Mouse (Mus musculus) hindbrain, embryonic 12.5 days (tissue): ENCODE measurements around the gene Crhbp. TPM values are rescaled to one million over a fixed set of nuclear protein-coding genes. Genes with fewer than 3 reads are reported as not detected.

ENCODE experiments used
- ATAC-seq: fragments of 200-750 bp; cut with Nextera tagmentation; 2 replicates; pipeline ENCODE4 v1.8.0; 2017; ENCODE audit warnings: moderate TSS enrichment; ENCODE audit not compliant: low FRiP score
- H3K27ac ChIP-seq: fragments of 300-500 bp; sonication (generic); 2 replicates; pipeline ENCODE4 v1.5.1; 2016; ENCODE audit warnings: mild to moderate bottlenecking
- H3K27me3 ChIP-seq: fragments of 300-500 bp; sonication (generic); 2 replicates; pipeline ENCODE4 v1.6.1; 2016; ENCODE audit warnings: mild to moderate bottlenecking
- H3K36me3 ChIP-seq: fragments of 300-500 bp; sonication (generic); 2 replicates; pipeline ENCODE4 v1.6.1; 2016; ENCODE audit warnings: mild to moderate bottlenecking
- H3K4me1 ChIP-seq: fragments of 300-500 bp; sonication (generic); 2 replicates; pipeline ENCODE4 v1.6.1; 2016
- H3K4me2 ChIP-seq: fragments of 300-500 bp; sonication (generic); replicated peaks from 2 replicates; pipeline ENCODE4 v1.6.1; 2016; ENCODE audit warnings: mild to moderate bottlenecking
- H3K4me3 ChIP-seq: fragments of 300-500 bp; sonication (generic); 2 replicates; pipeline ENCODE4 v1.5.1; 2016; ENCODE audit warnings: mild to moderate bottlenecking
- H3K9ac ChIP-seq: fragments of 300-500 bp; sonication (generic); 2 replicates; pipeline ENCODE4 v1.6.1; 2016; ENCODE audit warnings: mild to moderate bottlenecking, moderate library complexity
- H3K9me3 ChIP-seq: fragments of 300-500 bp; sonication (generic); replicated peaks from 2 replicates; pipeline ENCODE4 v1.6.1; 2016; ENCODE audit warnings: mild to moderate bottlenecking
- WGBS: fragments of 180-500 bp; shearing (Covaris S2); methylation state at CpG from one replicate; pipeline ENCODE4 v1.1.7; 2016; 5-methylcytosine and 5-hydroxymethylcytosine counted together
- polyA plus RNA-seq: library from polyadenylated mRNA; unstranded; fragments of >200 nt; fragmentation: Nextera tagmentation; extraction: Ambion mirVana; gene quantifications from 2 replicates; pipeline ENCODE4 v1.2.1, GENCODE M21; 2016

Gene Crhbp
- polyA plus RNA-seq, 1 experiment from 2014 or later: 3.8 TPM

GRCm38 (mm10) chr13:95444291-95444690 lies 433 bp downstream of the Crhbp start:
- 8% methylated on average over 7 of the region's 7 CpGs for WGBS
- H3K27me3 ChIP-seq: peaks cover 38% of the 10 kb centered on the region
- no peak overlapping the region for H3K9ac ChIP-seq

DNA sequence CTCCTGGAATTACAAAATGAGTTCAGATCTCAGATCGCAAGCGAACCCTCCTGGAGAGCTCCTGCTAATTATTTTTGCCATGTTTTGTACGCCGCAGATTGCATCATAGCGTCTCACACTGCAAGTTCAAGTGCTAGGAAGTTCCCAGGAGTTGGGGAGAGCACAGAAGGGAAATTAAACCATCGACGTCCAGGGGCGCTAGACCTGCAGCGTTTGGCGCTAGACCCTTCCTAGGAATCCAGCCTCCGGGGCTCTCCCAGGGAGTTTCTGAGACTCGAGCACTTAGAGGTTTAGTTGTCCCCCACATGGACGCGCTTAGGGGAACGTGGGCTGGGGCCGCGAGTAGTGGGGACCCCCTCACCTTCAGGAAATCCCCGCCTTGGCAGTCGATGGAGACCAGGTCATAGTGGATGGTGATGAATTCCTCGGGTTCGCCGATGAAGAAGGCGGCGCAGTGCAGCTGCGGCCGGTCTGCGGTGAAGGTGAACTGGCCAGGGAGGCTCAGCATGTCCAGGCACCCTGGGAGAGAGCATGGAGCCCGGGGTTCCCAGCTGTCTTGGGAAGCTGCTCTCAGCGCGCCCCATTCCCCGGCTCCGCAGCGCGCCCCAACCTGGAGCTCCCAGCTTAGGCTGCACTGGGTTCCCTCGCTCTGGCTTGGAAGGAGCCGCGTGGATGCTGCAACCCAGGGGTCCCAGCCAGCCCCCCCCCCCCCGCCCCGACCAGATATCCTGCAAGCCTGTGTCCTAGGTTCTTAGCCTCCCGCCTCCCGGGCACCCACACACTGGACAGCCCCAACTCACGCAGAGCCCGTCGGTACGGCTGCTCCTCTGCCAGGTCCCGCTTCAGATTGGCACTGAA lies 1.1 kb downstream of the Crhbp start:
- H3K4me2 ChIP-seq: peak overlapping the region; percentile 78
- H3K27me3 ChIP-seq: peaks cover 38% of the 10 kb centered on the region
- H3K4me1 ChIP-seq: peaks cover 17% of the 10 kb centered on the region
- no peaks in the 10 kb centered on the region for H3K36me3 ChIP-seq
- WGBS: 2% methylated on average over 46 of the region's 46 CpGs
- ATAC-seq: peak; percentile 58
- H3K9ac ChIP-seq: peak overlapping the region; percentile 48
- no peaks in the 10 kb centered on the region for H3K9me3 ChIP-seq
- peak overlapping the region; percentile 38 for H3K4me3 ChIP-seq
- no peak overlapping the region for H3K27ac ChIP-seq

More at GRCm38 (mm10) chr13:95444291-95444690, 433 bp downstream of the Crhbp start:
- peak overlapping the region; percentile 38 for H3K4me3 ChIP-seq
- H3K36me3 ChIP-seq: no peaks in the 10 kb centered on the region
- H3K9me3 ChIP-seq: no peaks in the 10 kb centered on the region
- ATAC-seq: no peak
- H3K27ac ChIP-seq: no peak overlapping the region
- H3K4me1 ChIP-seq: peaks cover 17% of the 10 kb centered on the region
- H3K4me2 ChIP-seq: peak overlapping the region; percentile 78

GRCm38 (mm10) chr13:95442901-95443300 lies 1.8 kb downstream of the Crhbp start:
- Histone ChIP-seq H3K36me3 (no peaks in the 10 kb centered on the region), H3K9me3 (no peaks in the 10 kb centered on the region), H3K4me3 (no peak overlapping the region), H3K4me1 (peaks cover 17% of the 10 kb centered on the region), H3K9ac (no peak overlapping the region), H3K4me2 (no peak overlapping the region), H3K27ac (no peak overlapping the region), H3K27me3 (peaks cover 38% of the 10 kb centered on the region)
- no peak for ATAC-seq
- 9% methylated on average over 4 of the region's 4 CpGs for WGBS

- ATAC-seq: no peak
- no peak overlapping the region for H3K4me3 ChIP-seq
- H3K4me2 ChIP-seq: no peak overlapping the region
- H3K36me3 ChIP-seq: no peaks in the 10 kb centered on the region
- H3K27ac ChIP-seq: no peak overlapping the region
- H3K4me1 ChIP-seq: peaks cover 15% of the 10 kb centered on the region
- 87% methylated on average over 5 of the region's 5 CpGs for WGBS
- H3K27me3 ChIP-seq: peaks cover 28% of the 10 kb centered on the region
- H3K9ac ChIP-seq: no peak overlapping the region
- H3K9me3 ChIP-seq: no peaks in the 10 kb centered on the region
Measured at GRCm38 (mm10) chr13:95439569-95439968, 5.2 kb downstream of the Crhbp start.

DNA sequence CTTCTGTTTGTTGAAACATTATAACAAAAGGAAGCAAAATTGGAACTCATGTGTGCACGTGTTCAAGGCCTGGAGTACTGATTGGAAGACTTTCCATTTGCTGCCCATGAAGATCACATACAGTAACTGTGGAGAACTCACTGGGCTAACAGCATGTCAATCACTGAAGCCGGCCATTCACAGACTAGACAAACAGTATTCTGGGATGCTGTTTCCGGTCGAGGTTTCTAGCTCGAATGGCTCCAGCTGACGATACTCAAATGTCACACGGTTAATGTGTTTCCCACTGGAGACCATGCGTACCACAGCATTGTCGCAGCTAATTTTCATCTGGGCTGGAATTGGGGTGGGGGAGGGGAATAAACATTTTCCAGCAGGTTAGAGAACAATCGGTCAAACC lies 13.0 kb downstream of the Crhbp start:
- no peak for ATAC-seq
- no peak overlapping the region for H3K4me2 ChIP-seq

GRCm38 (mm10) chr13:95427499-95427898 lies 17.2 kb downstream of the Crhbp start:
- no peaks in the 10 kb centered on the region for H3K4me1 ChIP-seq
- no peaks in the 10 kb centered on the region for H3K36me3 ChIP-seq
- 81% methylated on average over 3 of the region's 3 CpGs for WGBS
- H3K9ac ChIP-seq: no peak overlapping the region
- no peak overlapping the region for H3K4me2 ChIP-seq
- H3K4me3 ChIP-seq: no peak overlapping the region
- H3K9me3 ChIP-seq: no peaks in the 10 kb centered on the region
- H3K27me3 ChIP-seq: no peaks in the 10 kb centered on the region
- no peak overlapping the region for H3K27ac ChIP-seq
- no peak for ATAC-seq

More for the DNA sequence above, 13.0 kb downstream of the Crhbp start:
- Histone ChIP-seq H3K27ac (no peak overlapping the region), H3K9me3 (no peaks in the 10 kb centered on the region), H3K36me3 (no peaks in the 10 kb centered on the region), H3K4me1 (no peaks in the 10 kb centered on the region), H3K9ac (no peak overlapping the region), H3K4me3 (no peak overlapping the region), H3K27me3 (no peaks in the 10 kb centered on the region)
- 74% methylated on average over 10 of the region's 10 CpGs for WGBS

DNA sequence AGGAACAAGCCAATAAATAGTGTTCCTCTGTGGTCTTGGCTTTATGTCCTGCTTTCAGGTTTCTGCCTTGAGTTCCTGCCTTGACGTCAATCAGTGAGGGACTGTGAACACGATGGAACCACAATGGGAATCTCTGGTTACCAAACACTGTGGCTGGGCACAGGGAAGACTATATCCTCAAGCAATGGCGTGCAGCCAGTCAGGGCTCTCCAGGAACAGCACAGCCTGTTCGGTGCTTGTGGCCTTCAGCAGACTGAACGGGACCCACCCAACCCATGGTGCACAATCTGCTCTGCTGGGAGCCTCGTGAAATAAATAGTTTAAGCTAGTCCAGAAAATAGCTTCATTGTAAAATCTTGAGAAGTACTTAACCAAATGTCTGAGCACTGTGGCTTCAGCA lies 18.3 kb downstream of the Crhbp start:
- H3K4me1 ChIP-seq: no peaks in the 10 kb centered on the region
- no peak overlapping the region for H3K4me2 ChIP-seq
- no peak for ATAC-seq
- H3K9ac ChIP-seq: no peak overlapping the region
- no peaks in the 10 kb centered on the region for H3K27me3 ChIP-seq
- no peak overlapping the region for H3K4me3 ChIP-seq
- 77% methylated on average over 6 of the region's 6 CpGs for WGBS
- no peak overlapping the region for H3K27ac ChIP-seq
- no peaks in the 10 kb centered on the region for H3K36me3 ChIP-seq
- no peaks in the 10 kb centered on the region for H3K9me3 ChIP-seq

GRCm38 (mm10) chr13:95425484-95425883 lies 19.2 kb downstream of the Crhbp start:
- H3K27ac ChIP-seq: no peak overlapping the region
- H3K36me3 ChIP-seq: no peaks in the 10 kb centered on the region
- H3K9ac ChIP-seq: no peak overlapping the region
- no peaks in the 10 kb centered on the region for H3K4me1 ChIP-seq
- H3K27me3 ChIP-seq: no peaks in the 10 kb centered on the region
- no peaks in the 10 kb centered on the region for H3K9me3 ChIP-seq
- H3K4me3 ChIP-seq: no peak overlapping the region
- no peak overlapping the region for H3K4me2 ChIP-seq
- WGBS: 51% methylated on average over 6 of the region's 6 CpGs
- no peak for ATAC-seq

DNA sequence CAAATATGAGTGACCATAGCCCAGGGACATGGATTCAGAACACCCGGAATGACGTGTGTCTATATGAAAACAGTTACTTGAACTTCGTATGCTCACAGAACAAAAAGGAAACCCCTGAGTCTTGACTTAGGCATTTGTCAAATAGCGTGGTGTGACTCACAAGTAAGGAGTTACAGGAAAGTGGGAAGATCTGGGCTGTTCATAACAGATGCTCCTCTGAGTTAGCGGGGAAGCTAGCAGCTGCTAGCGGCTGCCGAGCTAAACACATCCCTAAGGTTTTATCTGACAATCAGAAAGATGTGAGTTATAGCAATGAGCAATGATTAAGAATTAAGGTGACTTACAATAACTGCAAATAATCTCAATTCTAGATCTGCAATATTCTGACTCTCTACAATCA lies 19.8 kb downstream of the Crhbp start:
- 77% methylated on average over 7 of the region's 7 CpGs for WGBS
- H3K4me3 ChIP-seq: no peak overlapping the region
- no peaks in the 10 kb centered on the region for H3K27me3 ChIP-seq
- no peak for ATAC-seq
- no peak overlapping the region for H3K9ac ChIP-seq
- H3K4me1 ChIP-seq: peaks cover under 1% of the 10 kb centered on the region
- H3K4me2 ChIP-seq: no peak overlapping the region
- H3K36me3 ChIP-seq: no peaks in the 10 kb centered on the region
- H3K9me3 ChIP-seq: no peaks in the 10 kb centered on the region
- no peak overlapping the region for H3K27ac ChIP-seq

DNA sequence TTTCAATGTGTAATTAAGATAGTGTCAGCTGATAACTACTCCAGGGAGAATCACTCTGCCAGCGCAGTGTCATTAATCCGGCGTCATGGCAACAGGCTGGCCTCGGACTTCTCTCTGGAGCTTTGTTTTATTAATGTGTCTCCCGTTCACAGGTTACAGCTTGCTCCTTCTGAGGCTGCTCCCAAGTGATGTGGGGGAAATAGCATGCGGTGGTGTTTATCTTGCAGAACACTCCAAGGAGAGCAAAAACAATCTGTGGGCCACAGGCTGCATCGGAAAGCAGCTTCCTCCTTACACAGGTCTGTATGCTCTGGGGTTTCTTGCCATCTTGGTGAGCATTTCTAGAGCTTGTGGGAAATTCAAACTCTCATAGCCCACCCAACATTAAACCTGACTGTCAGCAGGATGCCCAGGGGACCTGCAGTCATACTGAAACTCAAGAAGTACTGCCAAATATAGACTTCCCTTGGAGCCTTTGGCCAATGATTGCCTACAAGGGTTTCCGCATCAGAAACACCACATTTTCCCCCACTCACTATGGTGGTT lies 25.4 kb downstream of the Crhbp start:
- Histone ChIP-seq H3K4me1 (peaks cover 19% of the 10 kb centered on the region), H3K9ac (no peak overlapping the region), H3K9me3 (no peaks in the 10 kb centered on the region), H3K4me2 (0 out of 2 replicates have a peak overlapping the region, but pooled peaks have one; percentile 9), H3K36me3 (no peaks in the 10 kb centered on the region), H3K27me3 (no peaks in the 10 kb centered on the region), H3K4me3 (no peak overlapping the region), H3K27ac (peak overlapping the region; percentile 66)
- ATAC-seq: peak; percentile 93
- WGBS: 34% methylated on average over 8 of the region's 8 CpGs

DNA sequence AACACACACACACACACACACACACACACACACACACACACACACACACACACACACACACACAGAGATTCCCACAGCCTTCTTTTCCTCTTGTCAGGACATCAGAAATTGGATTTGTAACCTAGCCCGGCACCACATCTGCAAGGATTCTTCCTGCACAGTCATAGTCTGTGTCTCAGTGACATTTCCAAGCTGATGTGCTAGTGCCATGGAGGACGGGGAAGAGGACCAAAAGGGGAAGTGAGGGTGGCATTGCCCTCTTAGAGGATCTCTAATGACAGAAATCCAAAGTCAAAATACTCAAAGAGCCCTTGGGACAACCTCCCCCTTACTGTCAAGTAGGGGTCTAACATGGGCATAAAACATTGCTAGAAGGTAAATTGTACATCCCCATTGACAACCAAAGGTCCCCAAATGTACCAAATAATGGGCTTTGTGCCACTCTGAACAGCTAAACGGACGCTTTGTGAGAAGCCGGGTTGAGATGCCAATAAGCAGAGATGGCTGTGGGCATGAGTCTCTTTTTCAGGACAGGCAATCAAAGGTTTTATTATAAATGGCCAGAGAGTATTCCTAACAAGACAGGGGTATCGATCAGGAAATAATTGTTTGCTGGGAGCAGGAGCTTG lies 26.0 kb downstream of the Crhbp start:
- no peak overlapping the region for H3K9ac ChIP-seq
- H3K27ac ChIP-seq: peak overlapping the region; percentile 50
- no peak overlapping the region for H3K4me3 ChIP-seq
- peaks cover 19% of the 10 kb centered on the region for H3K4me1 ChIP-seq
- 0 out of 2 replicates have a peak overlapping the region, but pooled peaks have one; percentile 9 for H3K4me2 ChIP-seq
- WGBS: 47% methylated on average over 6 of the region's 6 CpGs
- no peaks in the 10 kb centered on the region for H3K27me3 ChIP-seq
- H3K9me3 ChIP-seq: no peaks in the 10 kb centered on the region
- ATAC-seq: peak; percentile 54
- H3K36me3 ChIP-seq: no peaks in the 10 kb centered on the region

DNA sequence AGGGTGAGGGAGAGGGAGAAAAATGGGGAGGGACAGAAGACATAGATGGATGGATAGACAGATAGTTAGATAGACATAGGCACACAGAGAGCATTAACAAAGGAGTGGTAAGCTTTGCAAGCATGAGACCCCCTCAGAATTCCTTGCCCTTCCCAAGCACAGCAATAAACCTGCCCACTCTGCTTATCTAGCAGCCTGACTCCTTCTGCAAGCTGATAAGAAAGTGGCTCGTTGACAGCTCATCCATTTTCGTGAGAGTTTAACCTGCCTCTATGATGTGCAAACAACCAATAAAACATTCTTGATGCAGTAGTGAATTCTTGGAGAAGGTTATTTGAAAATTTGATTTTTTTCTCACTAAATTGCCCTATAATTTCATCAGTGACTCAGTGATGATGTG lies 32.5 kb downstream of the Crhbp start:
- 70% methylated on average over 2 of the region's 2 CpGs for WGBS
- no peak for ATAC-seq
- Histone ChIP-seq H3K27ac (no peak overlapping the region), H3K4me2 (no peak overlapping the region), H3K4me3 (no peak overlapping the region), H3K36me3 (no peaks in the 10 kb centered on the region), H3K4me1 (no peaks in the 10 kb centered on the region), H3K9ac (no peak overlapping the region), H3K9me3 (no peaks in the 10 kb centered on the region), H3K27me3 (no peaks in the 10 kb centered on the region)
